Mouse (Mus musculus) bone marrow, adult 2 months (tissue): ENCODE data around the gene Chgb.

ENCODE experiments used
- CTCF ChIP-seq: fragments of 200-500 bp; IDR thresholded peaks from 2 replicates; pipeline ENCODE4 v1.5.1; 2011; ENCODE audit warnings: low read length, control low read depth; ENCODE audit not compliant: control insufficient read depth, insufficient read depth
- POLR2A ChIP-seq: fragments of 200-500 bp; IDR thresholded peaks from 2 replicates; pipeline ENCODE4 v1.6.1; 2011; ENCODE audit warnings: low read depth, mild to moderate bottlenecking, control low read depth, low read length, borderline replicate concordance; ENCODE audit not compliant: control insufficient read depth

DNA sequence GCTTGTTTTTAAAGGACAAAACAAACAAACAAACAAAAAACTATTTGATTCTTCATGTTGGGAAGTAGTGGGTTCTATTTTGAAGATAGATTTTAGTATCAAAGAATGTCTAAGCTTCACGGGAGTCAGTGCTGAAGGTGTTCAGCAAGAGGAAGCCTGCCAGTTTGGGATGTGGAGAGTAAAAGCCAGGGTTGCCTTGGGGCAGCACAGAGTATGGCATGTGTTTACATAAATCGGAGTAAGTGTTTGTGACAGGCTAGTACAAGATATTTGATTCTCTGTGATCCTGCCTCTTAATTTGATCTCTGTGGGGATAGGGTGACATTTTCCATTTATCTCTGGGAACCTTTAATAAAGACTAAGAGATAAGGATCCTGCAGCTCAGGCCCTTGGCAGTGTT is 28.7 kb upstream of the Chgb start:
- TF ChIP-seq POLR2A (no peak), CTCF (no peak)
